Mouse (Mus musculus): ENCODE data around the gene Gm5737. TPM values are rescaled to one million over a fixed set of nuclear protein-coding genes. Genes with fewer than 3 reads are reported as not detected.

Gene Gm5737
- not detected in 2 replicates for polyA plus RNA-seq (2015; fragmentation: Nextera tagmentation; extraction: Ambion mirVana)

- no peaks in the 10 kb centered on the region for H3K36me3 ChIP-seq
- H3K27ac ChIP-seq (replicated peaks) = no peak within 1 kb of the TSS
- H3K4me1 ChIP-seq = peaks cover 4% of the 10 kb centered on the region; the same call in 1 of the 2 replicates
- H3K9me3 ChIP-seq = no peaks in the 10 kb centered on the region
- H3K9ac ChIP-seq = no peak within 1 kb of the TSS
- no peak for ATAC-seq (ENCODE audit: extremely low read depth, insufficient number of reproducible peaks, low FRiP score, low TSS enrichment)
- no peak within 1 kb of the TSS for H3K4me3 ChIP-seq
- WGBS = 74% methylated on average over 6 of the region's 6 CpGs
- no peak within 1 kb of the TSS for H3K4me2 ChIP-seq
- peaks cover 34% of the 10 kb centered on the region for H3K27me3 ChIP-seq (replicated peaks)
These were observed at the start of gene Gm5737 for GRCm38 (mm10) chr7:120811834-120812415. Gm5737 (plus strand) TSS chr7:120812365.

- Histone ChIP-seq H3K27me3 (replicated peaks) (no peaks in the 10 kb centered on the region), H3K4me1 (no peaks in the 10 kb centered on the region; the same call in 1 of the 2 replicates), H3K4me3 (no peak overlapping the region), H3K9me3 (no peaks in the 10 kb centered on the region), H3K36me3 (no peaks in the 10 kb centered on the region), H3K4me2 (no peak overlapping the region), H3K9ac (no peak overlapping the region), H3K27ac (replicated peaks) (no peak overlapping the region)
- 5% methylated on average over 1 of the region's 1 CpGs for WGBS
- no peak for ATAC-seq (ENCODE audit: extremely low read depth, insufficient number of reproducible peaks, low FRiP score, low TSS enrichment)
These were observed 44.8 kb upstream of the Gm5737 start for GRCm38 (mm10) chr7:120767369-120767768.

- ATAC-seq (ENCODE audit: extremely low read depth, insufficient number of reproducible peaks, low FRiP score, low TSS enrichment) = no peak
- Histone ChIP-seq H3K4me2 (no peak overlapping the region), H3K36me3 (no peaks in the 10 kb centered on the region), H3K9me3 (no peaks in the 10 kb centered on the region), H3K9ac (no peak overlapping the region), H3K27ac (replicated peaks) (no peak overlapping the region), H3K27me3 (replicated peaks) (no peaks in the 10 kb centered on the region), H3K4me1 (no peaks in the 10 kb centered on the region; the same call in 1 of the 2 replicates), H3K4me3 (no peak overlapping the region)
- 37% methylated on average over 1 of the region's 1 CpGs for WGBS
These were observed 40.8 kb upstream of the Gm5737 start for GRCm38 (mm10) chr7:120771389-120771788.

GRCm38 (mm10) chr7:120778012-120778411 lies 34.2 kb upstream of the Gm5737 start:
- Histone ChIP-seq H3K27me3 (replicated peaks) (no peaks in the 10 kb centered on the region), H3K27ac (replicated peaks) (no peak overlapping the region), H3K9ac (no peak overlapping the region), H3K9me3 (no peaks in the 10 kb centered on the region), H3K4me2 (no peak overlapping the region), H3K4me1 (no peaks in the 10 kb centered on the region), H3K36me3 (no peaks in the 10 kb centered on the region), H3K4me3 (no peak overlapping the region)
- WGBS = 37% methylated on average over 2 of the region's 2 CpGs
- no peak for ATAC-seq (ENCODE audit: extremely low read depth, insufficient number of reproducible peaks, low FRiP score, low TSS enrichment)

DNA sequence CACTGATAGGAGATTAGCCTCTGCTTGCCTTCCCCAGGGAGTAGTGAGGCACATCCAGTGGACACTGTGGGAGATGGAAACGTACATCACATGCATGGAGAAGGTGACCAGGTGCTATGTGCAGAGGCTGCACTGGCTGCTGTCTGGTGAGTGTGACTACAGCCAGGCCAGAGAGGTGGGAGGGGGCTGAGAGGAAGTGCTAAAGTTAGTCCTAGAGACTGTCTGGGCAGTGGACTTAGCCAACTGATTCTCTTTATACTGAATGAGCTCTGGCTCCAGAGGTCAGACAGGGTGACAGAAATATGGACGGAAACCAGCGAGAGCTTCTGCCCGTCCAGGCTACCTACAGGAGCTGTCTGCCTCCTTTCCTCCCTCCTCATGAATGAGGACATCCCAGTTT lies 16.6 kb upstream of the Gm5737 start:
- H3K27me3 ChIP-seq (replicated peaks) = 0 out of 2 replicates have a peak, but pooled peaks cover 5% of the 10 kb centered on the region
- H3K4me3 ChIP-seq = no peak overlapping the region
- no peak overlapping the region for H3K4me2 ChIP-seq
- H3K9ac ChIP-seq = no peak overlapping the region
- H3K36me3 ChIP-seq = no peaks in the 10 kb centered on the region
- no peak overlapping the region for H3K27ac ChIP-seq (replicated peaks)
- no peak for ATAC-seq (ENCODE audit: extremely low read depth, insufficient number of reproducible peaks, low FRiP score, low TSS enrichment)
- H3K4me1 ChIP-seq = 0 out of 2 replicates have a peak, but pooled peaks cover 5% of the 10 kb centered on the region
- WGBS = 57% methylated on average over 4 of the region's 4 CpGs
- H3K9me3 ChIP-seq = no peaks in the 10 kb centered on the region

- Histone ChIP-seq H3K27me3 (replicated peaks) (0 out of 2 replicates have a peak, but pooled peaks cover 5% of the 10 kb centered on the region), H3K4me2 (no peak overlapping the region), H3K4me1 (0 out of 2 replicates have a peak, but pooled peaks cover 5% of the 10 kb centered on the region), H3K4me3 (no peak overlapping the region), H3K9ac (no peak overlapping the region), H3K27ac (replicated peaks) (no peak overlapping the region), H3K9me3 (no peaks in the 10 kb centered on the region), H3K36me3 (no peaks in the 10 kb centered on the region)
- 43% methylated on average over 3 of the region's 3 CpGs for WGBS
- ATAC-seq (ENCODE audit: extremely low read depth, insufficient number of reproducible peaks, low FRiP score, low TSS enrichment) = no peak
These were observed 15.8 kb upstream of the Gm5737 start for GRCm38 (mm10) chr7:120796369-120796768.

DNA sequence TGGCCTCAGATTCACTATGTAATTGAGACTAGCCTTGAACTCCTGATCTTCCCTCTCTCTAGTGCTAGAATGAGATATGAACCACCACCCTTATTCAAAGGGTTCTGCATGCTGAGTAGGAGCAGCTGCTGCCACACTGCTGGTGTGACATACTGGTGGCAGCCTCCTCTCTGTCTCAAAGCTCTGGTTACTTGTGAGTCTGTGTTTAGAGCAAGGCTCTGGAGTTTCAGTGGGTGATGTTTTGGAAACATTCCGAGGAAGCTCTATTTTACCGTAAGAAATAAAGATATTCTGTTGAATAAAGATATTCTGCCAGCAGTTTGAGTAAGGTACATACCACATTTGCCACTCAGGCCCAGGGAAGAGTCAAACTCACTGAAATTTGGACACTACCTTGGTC lies 8.9 kb upstream of the Gm5737 start:
- ATAC-seq (ENCODE audit: extremely low read depth, insufficient number of reproducible peaks, low FRiP score, low TSS enrichment) = no peak
- no peak overlapping the region for H3K4me3 ChIP-seq
- WGBS = 70% methylated on average over 2 of the region's 2 CpGs

DNA sequence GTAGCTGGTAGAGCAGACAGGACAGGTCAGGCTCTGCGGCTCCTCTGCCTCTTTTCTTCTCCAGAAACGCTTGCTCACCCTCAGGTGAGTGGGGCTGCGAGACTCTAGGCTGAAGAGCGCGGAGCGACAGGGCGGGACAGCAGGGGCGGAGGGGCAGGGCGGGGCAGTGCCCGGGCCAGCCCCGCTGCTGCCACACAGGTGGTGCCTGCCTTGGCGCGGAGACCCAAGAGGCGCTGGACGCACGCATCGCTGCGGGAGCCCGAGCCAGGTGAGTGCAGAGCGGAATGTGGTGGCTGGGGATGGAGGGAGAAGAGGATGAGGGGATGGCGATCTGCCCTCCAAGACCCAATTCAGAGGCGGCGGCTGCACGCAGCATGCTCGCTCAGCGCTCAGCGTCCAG lies 2.5 kb upstream of the Gm5737 start:
- Histone ChIP-seq H3K36me3 (no peaks in the 10 kb centered on the region), H3K9me3 (no peaks in the 10 kb centered on the region), H3K27me3 (replicated peaks) (peaks cover 34% of the 10 kb centered on the region), H3K4me3 (peak overlapping the region; percentile 41), H3K9ac (peak overlapping the region; percentile 64), H3K4me1 (peaks cover 4% of the 10 kb centered on the region; the same call in 1 of the 2 replicates), H3K4me2 (peak overlapping the region; percentile 65), H3K27ac (replicated peaks) (no peak overlapping the region)
- ATAC-seq (ENCODE audit: extremely low read depth, insufficient number of reproducible peaks, low FRiP score, low TSS enrichment) = no peak
- WGBS = 7% methylated on average over 27 of the region's 27 CpGs

More for the DNA sequence above, 8.9 kb upstream of the Gm5737 start:
- H3K36me3 ChIP-seq = no peaks in the 10 kb centered on the region
- H3K4me2 ChIP-seq = no peak overlapping the region
- no peaks in the 10 kb centered on the region for H3K4me1 ChIP-seq
- H3K27me3 ChIP-seq (replicated peaks) = peaks cover 9% of the 10 kb centered on the region
- H3K27ac ChIP-seq (replicated peaks) = no peak overlapping the region
- H3K9ac ChIP-seq = no peak overlapping the region
- no peaks in the 10 kb centered on the region for H3K9me3 ChIP-seq

DNA sequence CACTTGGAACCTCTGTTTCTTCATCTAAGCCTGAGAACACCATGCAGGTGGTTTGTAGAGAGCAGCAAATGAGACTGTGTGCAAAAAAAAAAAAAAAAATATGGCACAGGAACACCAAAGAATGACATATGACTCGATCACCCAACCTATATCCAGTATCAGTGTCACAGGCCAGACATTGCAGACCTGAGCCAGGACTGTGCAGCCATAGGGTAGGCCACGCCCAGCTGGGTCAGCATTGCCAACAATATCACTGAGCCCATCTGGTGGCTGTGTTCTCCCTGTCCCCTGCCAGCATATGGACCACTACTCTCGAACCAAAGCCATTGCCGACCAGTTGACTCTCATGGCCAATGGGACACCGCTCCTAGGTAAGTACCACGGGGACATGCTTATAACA lies 5.4 kb downstream of the Gm5737 start:
- H3K36me3 ChIP-seq = no peaks in the 10 kb centered on the region
- no peak overlapping the region for H3K9ac ChIP-seq
- H3K27me3 ChIP-seq (replicated peaks) = peaks cover 7% of the 10 kb centered on the region; the same call in 1 of the 2 replicates
- no peak for ATAC-seq (ENCODE audit: extremely low read depth, insufficient number of reproducible peaks, low FRiP score, low TSS enrichment)
- no peak overlapping the region for H3K27ac ChIP-seq (replicated peaks)
- no peak overlapping the region for H3K4me3 ChIP-seq
- no peaks in the 10 kb centered on the region for H3K9me3 ChIP-seq
- no peak overlapping the region for H3K4me2 ChIP-seq
- no peaks in the 10 kb centered on the region for H3K4me1 ChIP-seq
- 81% methylated on average over 6 of the region's 6 CpGs for WGBS

DNA sequence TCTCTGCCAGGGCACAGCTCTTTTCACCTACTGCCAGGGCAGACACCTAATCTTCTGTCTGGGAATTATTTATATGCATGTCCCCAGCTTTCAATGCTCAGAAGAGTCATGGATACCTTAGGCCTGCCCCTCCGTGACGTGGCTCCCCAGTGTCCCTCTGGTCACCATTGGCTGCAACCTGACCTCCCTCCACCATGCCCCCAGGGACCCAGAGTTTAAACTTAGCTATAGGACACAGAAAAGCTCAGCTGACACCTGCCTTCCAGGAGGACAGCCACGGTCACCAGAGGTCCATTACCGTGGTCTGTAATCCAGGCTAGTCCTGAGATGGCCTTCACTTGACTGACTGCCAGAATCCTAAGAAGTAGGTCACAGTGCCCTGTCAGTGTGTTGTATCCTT lies 7.2 kb downstream of the Gm5737 start:
- Histone ChIP-seq H3K27ac (replicated peaks) (no peak overlapping the region), H3K9ac (no peak overlapping the region), H3K36me3 (no peaks in the 10 kb centered on the region), H3K9me3 (no peaks in the 10 kb centered on the region), H3K27me3 (replicated peaks) (peaks cover 13% of the 10 kb centered on the region; the same call in 1 of the 2 replicates), H3K4me2 (no peak overlapping the region), H3K4me1 (no peaks in the 10 kb centered on the region), H3K4me3 (no peak overlapping the region)
- ATAC-seq (ENCODE audit: extremely low read depth, insufficient number of reproducible peaks, low FRiP score, low TSS enrichment) = no peak
- 80% methylated on average over 4 of the region's 4 CpGs for WGBS

- no peaks in the 10 kb centered on the region for H3K4me1 ChIP-seq
- no peak overlapping the region for H3K4me2 ChIP-seq
- H3K27me3 ChIP-seq (replicated peaks) = peaks cover 19% of the 10 kb centered on the region; the same call in 1 of the 2 replicates
- no peak for ATAC-seq (ENCODE audit: extremely low read depth, insufficient number of reproducible peaks, low FRiP score, low TSS enrichment)
- no peaks in the 10 kb centered on the region for H3K9me3 ChIP-seq
- 20% methylated on average over 5 of the region's 5 CpGs for WGBS
- no peak overlapping the region for H3K27ac ChIP-seq (replicated peaks)
- no peak overlapping the region for H3K9ac ChIP-seq
- no peak overlapping the region for H3K4me3 ChIP-seq
- no peaks in the 10 kb centered on the region for H3K36me3 ChIP-seq
These were observed 11.1 kb downstream of the Gm5737 start for GRCm38 (mm10) chr7:120823248-120823647.

DNA sequence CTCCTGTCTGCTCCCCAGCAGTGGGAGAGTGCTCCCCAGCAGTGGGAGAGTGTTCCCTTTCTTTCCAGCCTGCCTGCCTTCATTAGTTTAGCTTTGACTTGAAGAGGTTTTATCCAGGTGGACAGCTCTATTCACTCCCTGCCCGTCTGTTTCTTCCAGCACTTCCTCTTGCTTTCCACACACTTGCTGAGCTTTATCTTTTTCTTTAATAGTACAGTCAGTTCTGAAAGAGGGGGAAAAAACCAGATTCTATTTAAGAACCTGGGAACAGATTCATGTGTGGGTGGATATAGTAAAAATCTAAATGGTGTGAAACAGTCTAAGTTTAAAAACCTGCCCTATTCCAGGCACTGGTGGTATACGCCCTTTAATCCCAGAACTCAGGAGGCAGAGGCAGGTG lies 12.9 kb downstream of the Gm5737 start:
- H3K4me3 ChIP-seq = no peak overlapping the region
- H3K9ac ChIP-seq = no peak overlapping the region
- ATAC-seq (ENCODE audit: extremely low read depth, insufficient number of reproducible peaks, low FRiP score, low TSS enrichment) = no peak
- 46% methylated on average over 2 of the region's 2 CpGs for WGBS
- no peaks in the 10 kb centered on the region for H3K36me3 ChIP-seq
- no peaks in the 10 kb centered on the region for H3K9me3 ChIP-seq
- H3K27me3 ChIP-seq (replicated peaks) = peaks cover 25% of the 10 kb centered on the region; the same call in 1 of the 2 replicates
- H3K27ac ChIP-seq (replicated peaks) = no peak overlapping the region
- H3K4me2 ChIP-seq = no peak overlapping the region
- H3K4me1 ChIP-seq = peaks cover 5% of the 10 kb centered on the region; the same call in 1 of the 2 replicates

Data from heart, embryonic 13.5 days (tissue).